Mouse (Mus musculus) embryonic fibroblast, embryonic 13.5 days (primary cell): ENCODE results near the gene Fut9.

Experiments
- CTCF ChIP-seq: IDR thresholded peaks from 2 replicates; pipeline ENCODE4 v1.5.1; 2011; ENCODE audit warnings: mild to moderate bottlenecking, control low read depth, low read length, moderate library complexity, borderline replicate concordance; ENCODE audit not compliant: insufficient read depth
- POLR2A ChIP-seq: IDR thresholded peaks from 2 replicates; pipeline ENCODE4 v1.6.1; 2011; ENCODE audit warnings: low read depth, mild to moderate bottlenecking, control low read depth, low read length, moderate library complexity

DNA sequence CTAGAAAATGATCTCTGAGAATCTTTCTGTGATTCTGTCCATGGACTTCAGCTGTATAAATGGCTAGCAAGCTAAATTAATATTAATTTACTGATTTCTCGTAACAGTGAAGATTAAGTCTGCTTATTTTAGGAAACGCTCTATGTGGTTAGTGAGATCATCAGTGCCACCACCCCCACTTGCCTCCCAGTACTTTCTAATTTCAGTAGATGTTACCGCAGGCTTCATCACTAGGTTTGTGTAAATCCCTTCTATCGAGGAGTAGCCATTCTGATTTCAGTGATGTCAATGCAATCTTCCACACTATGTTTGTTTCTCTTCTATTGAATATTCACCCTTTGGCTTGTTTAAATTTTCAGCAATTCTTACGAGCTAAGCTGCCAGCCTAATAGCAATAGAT, 186.6 kb downstream of the Fut9 start:
- TF ChIP-seq POLR2A (no peak), CTCF (no peak)
